Mouse (Mus musculus) thymus, postnatal 4 days (tissue): Measurements from ENCODE around the gene Edc4.
A peak's percentile ranks its signal among the peaks of the same experiment; 100 is the strongest.
"Not testable (repeated sequence)": the region's sequence is repeated elsewhere in the genome, so short reads cannot be mapped to it uniquely, and the experiment has no call there.

Experiments used
- DNase-seq: peaks from one replicate; pipeline ENCODE4 v3.0.0; 2021

Edc4 gene

GRCm38 (mm10) chr8:105880754-105881520 lies at the start of gene Edc4:
Gene Edc4, plus strand, starts transcription at chr8:105880881.
- peak; percentile 89 for DNase-seq

GRCm38 (mm10) chr8:105833740-105834139 lies 46.9 kb upstream of the Edc4 start:
- DNase-seq, result not testable (repeated sequence)

- DNase-seq, result peak; percentile 90
Measured at GRCm38 (mm10) chr8:105835318-105835717, 45.4 kb upstream of the Edc4 start.

- DNase-seq, result no peak
Measured at GRCm38 (mm10) chr8:105836991-105837390, 43.7 kb upstream of the Edc4 start.

GRCm38 (mm10) chr8:105839209-105839608 lies 41.5 kb upstream of the Edc4 start:
- DNase-seq, result no peak

GRCm38 (mm10) chr8:105846678-105847077 lies 34.0 kb upstream of the Edc4 start:
- no peak for DNase-seq

- no peak for DNase-seq
Measured at GRCm38 (mm10) chr8:105850014-105850413, 30.7 kb upstream of the Edc4 start.

GRCm38 (mm10) chr8:105850611-105851010 lies 30.1 kb upstream of the Edc4 start:
- no peak for DNase-seq

GRCm38 (mm10) chr8:105851651-105852143 lies 29.0 kb upstream of the Edc4 start:
- peak; percentile 93 for DNase-seq

- DNase-seq, result no peak
Measured at GRCm38 (mm10) chr8:105852146-105852729, 28.4 kb upstream of the Edc4 start.

- no peak for DNase-seq
Measured at GRCm38 (mm10) chr8:105853178-105853577, 27.5 kb upstream of the Edc4 start, which contains the start of gene Cenpt. Gene Cenpt, minus strand, starts transcription at chr8:105853278.

GRCm38 (mm10) chr8:105854303-105854702 lies 26.4 kb upstream of the Edc4 start:
- no peak for DNase-seq

- peak; percentile 95 for DNase-seq
Measured at GRCm38 (mm10) chr8:105854715-105855216, 25.9 kb upstream of the Edc4 start, which contains the start of gene Thap11. Gene Thap11, plus strand, starts transcription at chr8:105855132.

- DNase-seq, result peak; percentile 68
Measured at GRCm38 (mm10) chr8:105855248-105856167, 25.2 kb upstream of the Edc4 start.

GRCm38 (mm10) chr8:105856168-105856835 lies 24.4 kb upstream of the Edc4 start:
- no peak for DNase-seq

GRCm38 (mm10) chr8:105858495-105858894 lies 22.2 kb upstream of the Edc4 start:
- DNase-seq, result no peak

- no peak for DNase-seq
Measured at GRCm38 (mm10) chr8:105859314-105859713, 21.4 kb upstream of the Edc4 start.

- DNase-seq, result peak; percentile 87
Measured at GRCm38 (mm10) chr8:105860143-105860981, 20.3 kb upstream of the Edc4 start, which contains the start of gene Nutf2. Gene Nutf2, plus strand, starts transcription at chr8:105860580.

GRCm38 (mm10) chr8:105861951-105862350 lies 18.7 kb upstream of the Edc4 start:
- DNase-seq, result peak; percentile 40

GRCm38 (mm10) chr8:105866364-105867029 lies 14.2 kb upstream of the Edc4 start:
- DNase-seq, result peak; percentile 39

GRCm38 (mm10) chr8:105874301-105874700 lies 6.4 kb upstream of the Edc4 start:
- no peak for DNase-seq
